Mouse (Mus musculus) lung, postnatal 25 days (tissue): ENCODE measurements at regions not wholly inside any gene's neighbourhood (a gene's known extent, or its start where the extent isn't known, plus 50 kb on each side); places are given as distances from the start of the nearest gene placed in this dataset.

ENCODE experiments used
- DNase-seq: peaks from one replicate; pipeline ENCODE4 v3.0.0; 2022; ENCODE audit warnings: low spot score

DNA sequence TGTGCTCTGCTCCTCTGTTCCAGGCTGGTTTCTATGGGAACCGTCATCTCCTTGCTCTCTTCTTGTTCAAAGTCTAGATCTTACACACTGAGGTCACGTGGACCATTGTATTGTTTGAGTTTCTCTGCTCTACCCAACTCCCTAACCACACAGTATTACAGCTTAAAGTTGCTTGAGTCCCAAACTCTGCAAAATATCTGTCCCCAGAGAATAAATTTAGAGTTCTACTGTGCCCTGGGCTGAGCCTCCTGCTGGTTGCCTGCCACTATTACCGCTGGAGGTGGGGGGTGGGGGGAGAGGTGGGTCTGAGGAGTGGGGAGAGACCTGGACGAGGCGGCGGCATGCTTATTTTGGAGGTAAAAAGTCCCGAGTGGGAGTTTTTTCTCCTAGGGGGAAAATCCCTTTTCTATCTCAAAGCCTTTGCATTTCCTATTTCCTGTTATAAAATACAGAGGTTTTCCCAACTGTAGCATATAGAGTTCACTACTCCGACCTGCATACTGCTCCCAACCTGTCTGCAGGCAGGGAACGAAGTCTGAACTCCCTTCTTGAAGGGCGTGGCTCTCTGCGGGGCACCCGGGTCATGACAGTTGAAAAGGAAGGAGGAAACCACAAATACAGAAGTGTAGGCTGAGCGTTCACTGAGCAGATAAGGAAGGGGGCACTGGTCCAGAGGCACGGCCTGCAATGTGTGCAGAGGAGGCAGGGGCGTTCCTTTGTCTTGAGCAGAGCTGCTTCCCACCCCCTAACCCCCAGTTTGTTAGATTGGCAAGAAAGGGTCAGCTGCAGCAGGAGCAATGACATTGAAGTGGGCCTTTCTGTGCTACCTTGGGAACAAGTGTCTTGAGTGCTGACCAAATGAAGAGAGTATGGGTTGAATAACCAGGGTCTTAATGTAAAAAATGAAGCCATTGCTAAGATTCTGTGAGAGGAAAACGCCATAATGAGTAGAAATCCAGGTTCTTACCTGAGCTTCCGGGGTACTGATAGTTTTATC lies 188.7 kb downstream of the Akap7 start:
- DNase-seq = peak; percentile 44

DNA sequence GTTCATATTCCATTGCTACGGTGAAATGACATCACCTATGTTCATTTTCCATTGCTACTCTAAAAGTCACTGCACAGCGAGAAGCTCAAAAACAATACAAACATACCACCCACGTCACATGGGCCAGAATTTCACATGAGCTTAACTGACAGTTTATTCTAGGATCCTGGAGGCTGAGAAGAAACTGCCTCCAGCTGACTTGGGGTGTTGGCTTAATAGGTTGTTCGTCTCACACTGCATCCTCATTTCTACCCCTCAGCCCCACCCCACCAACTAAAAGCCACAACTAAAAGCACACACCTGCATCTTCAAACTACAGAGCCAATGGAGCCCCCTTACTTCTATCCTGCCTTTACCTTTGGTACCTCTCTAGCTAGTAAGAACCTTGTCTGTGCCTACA lies 187.0 kb upstream of the Arg1 start:
- no peak for DNase-seq

DNA sequence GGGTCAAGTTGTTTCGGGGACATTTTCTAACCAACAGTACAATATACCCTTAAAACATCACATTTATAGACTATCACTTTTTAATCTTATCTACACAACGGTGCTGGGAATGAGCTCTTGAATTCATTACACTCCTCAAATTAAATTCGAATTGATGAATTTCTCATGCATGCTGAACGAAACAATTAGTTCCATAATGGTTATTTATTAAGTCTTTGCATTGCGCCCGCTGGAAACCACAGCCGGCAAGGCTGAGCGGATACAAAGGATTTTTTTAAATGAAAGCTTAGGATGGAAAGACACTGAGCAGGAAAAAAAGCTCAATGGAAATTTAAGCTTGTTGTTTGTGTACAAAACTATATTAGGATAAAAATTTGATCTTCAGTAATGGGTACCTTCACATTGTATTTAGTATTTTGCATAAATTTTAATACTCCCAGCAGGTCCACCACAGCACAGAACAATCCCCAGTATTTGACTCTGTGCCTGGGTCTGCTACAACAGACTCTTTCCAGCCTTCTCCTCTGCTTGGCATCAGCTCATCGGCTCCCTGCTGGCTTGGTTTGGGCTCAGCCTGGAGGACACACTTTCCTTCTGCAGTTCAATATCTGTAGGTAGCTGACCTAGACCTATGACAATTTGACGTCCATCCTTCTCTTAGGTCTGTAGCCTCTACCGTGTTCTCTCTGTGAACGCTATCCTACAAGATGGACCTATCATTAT lies 185.3 kb upstream of the Arg1 start:
- DNase-seq = no peak

DNA sequence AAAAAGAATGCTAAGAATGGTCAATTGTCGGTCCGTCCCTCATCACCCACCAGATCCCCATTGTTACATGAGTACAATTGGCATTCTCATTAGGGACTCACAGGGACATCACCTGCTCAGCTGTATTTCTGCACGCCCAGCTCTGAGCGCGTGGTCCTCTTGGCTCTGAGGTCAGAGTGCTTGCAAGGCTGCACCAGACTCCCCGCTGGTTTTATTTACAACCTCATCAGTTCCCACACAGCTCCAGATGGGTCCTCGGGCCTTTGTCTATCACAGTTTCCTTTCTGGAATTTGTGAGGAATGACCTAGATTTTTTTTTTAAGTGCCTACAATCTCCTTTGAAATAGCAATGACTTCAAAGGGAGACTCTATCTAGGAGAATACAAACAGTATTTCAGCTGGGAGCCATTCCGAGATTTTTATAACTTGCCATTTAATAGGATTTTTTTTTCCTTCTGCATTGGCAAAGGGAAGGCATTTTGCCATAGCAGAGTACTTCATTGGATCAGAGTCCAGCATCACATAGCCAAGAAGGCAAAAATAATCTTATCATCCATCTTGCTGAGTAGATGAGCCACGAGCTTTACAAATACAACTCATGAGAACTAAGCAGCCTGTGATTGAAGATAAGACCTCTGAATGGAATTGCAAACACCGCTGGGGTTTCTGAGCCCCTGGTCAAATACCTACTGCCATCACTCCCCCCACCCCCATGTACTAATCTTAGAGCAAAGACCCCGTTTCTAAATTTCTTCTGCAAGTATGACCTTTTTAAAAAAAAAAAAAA lies 184.5 kb upstream of the Arg1 start:
- DNase-seq = no peak

DNA sequence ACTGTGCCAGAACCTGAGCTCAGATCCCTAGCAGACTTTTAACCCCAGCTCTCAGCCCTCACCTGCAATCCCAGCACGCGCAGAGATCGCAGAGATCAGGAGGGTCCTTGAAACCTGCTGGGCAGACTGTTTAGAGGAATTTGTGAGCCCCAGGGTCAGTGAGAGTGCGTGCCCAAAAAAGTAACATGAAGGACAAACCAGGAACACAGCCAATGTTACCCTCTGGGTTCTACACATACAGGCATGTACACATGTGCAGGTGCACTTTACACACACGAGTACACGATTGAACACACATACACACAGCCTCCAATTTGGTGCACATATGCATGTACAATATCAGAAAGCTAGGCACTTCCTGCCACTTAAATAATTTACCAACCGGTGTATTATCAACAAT lies 183.9 kb upstream of the Arg1 start:
- DNase-seq = no peak

DNA sequence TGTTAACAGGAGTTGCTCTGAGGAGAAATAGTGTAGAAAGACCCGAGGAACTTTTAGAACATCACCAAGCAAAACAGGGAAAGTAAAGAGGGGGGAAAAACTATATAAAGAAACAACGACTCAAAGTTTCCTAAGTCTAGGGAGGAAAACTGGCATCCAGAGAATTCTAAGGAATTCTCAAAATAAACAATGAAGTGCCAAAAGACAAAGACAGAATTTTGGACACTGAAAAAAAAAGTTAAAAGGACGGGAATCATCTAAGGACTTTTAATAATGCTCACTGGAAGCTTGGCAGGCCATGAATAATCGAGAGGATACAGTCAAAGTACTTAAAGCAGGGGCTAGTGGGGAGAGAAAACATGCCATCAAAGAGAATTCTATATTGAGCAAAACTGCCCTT lies 170.8 kb upstream of the Arg1 start:
- DNase-seq = no peak

DNA sequence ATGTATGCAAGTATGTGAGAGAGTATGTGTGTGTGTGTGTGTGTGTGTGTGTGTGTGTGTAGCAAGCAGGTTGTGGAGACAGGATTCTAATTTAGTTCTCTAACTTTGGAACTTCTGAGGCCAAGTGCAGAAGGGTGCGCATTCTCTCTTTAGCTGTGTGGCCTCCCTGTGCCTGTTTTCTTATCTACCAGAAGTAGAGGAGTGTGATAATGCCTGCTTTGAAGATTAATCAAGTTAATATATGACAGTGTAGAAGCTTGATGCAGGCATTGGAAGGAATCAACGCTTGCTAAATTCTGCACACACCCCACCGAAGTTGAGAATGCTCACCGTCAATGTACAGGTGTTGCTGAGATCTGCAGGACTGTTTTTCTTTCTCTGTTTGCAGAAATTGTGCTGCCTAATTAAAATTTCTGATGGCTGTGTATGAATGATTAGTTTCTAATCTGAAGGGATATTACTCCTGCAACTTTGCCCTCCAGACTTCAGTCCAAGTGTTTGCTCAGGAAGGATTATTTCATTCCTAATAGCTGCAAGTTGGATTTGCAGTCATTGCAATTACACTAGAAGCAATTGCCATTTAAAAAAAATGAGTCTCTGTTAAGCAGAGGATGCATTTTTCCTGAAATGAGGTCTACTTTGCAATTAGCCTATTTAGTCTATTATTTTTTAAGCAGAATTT lies 162.6 kb upstream of the Arg1 start:
- no peak for DNase-seq

DNA sequence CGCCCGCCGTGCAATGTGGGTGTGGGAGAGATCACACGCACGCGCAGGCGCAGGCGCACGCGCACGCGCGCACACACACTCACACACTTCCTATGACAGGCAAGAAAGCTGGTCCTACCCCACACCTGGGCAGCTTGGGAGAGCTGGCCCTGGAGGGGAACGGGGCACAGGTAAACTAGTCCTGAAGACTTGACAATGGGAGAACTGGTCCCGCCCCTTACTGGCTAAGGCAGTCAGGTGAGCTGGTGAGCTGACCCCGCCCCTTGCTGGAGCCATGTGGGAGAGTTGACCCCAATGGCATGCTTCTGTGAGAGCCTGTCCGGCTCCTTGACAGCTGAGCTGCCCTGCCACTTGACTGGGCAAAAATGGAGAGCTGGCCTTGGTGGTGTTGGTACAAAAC lies 159.5 kb upstream of the Arg1 start:
- no peak for DNase-seq

DNA sequence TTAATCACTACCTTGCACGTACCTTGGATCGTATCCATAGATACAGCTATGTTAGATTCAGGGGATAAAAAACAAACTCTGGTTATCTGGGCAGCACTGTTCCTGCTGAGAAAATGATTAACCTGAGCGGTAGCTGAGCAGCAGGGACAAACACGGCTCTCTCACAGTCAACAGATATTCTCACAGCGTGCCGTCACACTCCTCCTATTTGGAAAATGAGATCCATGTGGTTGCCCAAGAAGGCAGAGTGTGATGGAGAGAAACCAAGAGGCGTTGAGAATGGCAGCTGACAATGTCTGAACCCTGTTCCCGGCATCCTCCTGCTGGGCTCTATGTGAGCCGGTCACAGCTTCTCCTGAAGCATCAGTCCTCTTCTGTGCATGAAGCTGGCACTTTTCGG lies 155.6 kb upstream of the Arg1 start:
- DNase-seq = peak; percentile 32

DNA sequence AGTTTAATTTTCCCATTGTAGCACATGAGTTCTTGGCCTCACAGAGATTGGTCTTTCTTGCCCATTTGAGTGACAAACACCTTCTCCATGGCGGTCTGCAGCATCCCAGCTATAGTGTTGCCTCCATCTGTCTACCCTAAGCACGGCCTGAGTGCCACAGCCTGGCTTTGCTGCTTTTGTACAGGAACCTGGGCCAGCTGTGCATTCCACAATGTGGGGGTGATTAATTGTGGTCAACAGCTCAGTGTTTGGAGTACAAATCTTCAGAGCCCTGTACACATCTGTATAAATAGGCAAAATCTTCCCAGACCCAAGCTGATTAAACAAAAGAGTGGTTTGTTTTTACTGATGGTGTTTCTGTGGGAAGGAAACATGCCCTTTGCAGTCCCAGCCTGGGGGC lies 145.3 kb upstream of the Arg1 start:
- no peak for DNase-seq

DNA sequence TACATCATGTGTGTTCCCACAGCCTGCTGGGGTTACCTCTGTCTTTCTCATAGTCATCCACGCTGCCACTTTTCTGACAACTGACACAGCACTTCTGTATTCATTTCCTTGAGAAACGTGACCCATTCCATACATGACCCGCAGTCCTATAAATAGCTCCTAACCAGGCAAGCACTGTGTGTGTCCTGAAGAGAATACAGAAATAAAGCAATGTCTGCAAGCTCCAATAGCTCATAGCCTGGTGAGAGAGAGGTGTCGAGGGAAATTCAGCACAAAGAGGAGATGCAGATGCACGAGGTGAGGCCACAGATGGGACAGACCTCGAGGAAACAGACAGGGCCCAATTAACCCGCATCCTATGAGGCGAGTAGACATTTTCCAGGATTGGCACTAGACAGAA lies 141.0 kb upstream of the Arg1 start:
- no peak for DNase-seq

DNA sequence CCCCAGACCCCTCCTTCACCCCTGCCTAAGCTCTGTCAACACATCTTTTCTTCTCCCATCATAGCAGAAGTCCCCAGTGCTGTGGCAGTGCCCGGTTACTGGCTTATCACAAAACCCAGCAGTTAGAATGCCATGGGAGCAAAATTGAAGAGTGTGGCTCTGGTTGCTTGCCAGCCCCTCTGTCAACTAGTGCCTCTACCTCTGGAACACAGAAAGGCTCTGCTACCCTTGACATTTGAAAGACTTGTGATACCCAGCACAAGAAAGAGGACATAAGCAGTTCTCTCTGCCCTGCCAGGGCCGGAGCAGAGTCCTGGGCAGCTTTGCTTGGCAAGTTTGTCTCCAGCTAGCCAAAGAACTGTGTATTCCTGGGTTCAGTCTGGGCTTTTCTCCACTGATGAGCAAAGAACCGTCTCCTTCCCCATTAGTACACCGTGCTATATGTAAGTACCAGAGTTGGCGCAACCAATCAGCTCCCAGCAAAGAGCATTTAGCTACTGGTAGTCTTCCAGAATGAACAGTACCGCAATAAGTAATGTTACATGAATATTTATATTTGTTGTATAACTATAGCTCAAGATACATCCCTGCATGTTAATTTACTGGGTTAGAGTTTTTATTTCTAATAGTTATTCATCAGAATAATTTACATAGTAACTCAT lies 137.5 kb upstream of the Arg1 start:
- DNase-seq = no peak

DNA sequence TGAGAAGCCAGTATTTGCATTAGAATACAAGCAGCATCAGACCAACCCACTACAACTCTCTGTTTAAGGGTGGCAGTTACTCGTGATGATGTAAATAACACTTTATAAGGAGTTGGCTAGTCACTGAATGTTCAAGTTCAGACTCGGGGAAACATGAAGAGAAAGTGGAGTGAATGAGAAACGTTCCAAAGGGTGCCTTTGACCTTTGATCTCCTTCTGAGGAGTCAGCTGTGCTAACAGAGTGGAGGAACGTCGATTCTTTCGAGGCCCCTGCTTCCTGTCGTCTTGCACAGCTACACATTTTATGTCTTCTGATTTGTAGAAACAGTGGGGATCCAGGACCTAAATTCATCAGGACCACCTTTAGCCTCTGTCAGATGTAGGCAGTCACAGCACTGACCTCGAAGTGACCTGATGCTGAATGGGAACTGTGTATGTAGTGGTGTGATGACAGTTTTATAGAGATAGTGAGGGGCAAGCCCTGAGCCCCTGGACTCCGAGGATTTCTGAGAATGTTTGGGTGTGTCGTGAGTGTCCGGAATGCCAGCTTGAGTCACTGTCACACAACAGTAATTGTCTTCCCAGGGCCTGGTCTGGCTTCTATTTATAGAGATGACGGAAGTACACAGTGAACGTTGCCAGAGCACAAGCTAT lies 134.2 kb upstream of the Arg1 start:
- peak; percentile 18 for DNase-seq

DNA sequence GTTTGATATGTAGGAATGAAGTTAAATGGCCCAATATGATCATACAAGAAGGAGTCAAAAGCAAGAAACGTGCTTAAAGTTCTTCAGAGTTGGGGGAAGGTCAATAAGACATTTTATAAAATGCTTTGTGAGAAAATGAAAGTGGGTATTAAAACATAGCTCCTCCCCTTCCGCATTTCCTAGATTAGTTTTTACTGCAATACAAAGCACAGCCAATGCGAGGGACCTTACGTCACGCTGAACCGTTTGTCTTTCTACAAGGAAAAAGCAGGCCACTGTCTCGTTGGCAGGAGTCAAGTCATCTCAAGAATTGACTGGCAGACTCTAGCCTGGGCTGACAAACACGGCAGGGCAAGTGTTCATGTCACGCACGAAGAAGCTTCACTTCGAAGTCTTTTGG lies 131.4 kb upstream of the Arg1 start:
- no peak for DNase-seq

DNA sequence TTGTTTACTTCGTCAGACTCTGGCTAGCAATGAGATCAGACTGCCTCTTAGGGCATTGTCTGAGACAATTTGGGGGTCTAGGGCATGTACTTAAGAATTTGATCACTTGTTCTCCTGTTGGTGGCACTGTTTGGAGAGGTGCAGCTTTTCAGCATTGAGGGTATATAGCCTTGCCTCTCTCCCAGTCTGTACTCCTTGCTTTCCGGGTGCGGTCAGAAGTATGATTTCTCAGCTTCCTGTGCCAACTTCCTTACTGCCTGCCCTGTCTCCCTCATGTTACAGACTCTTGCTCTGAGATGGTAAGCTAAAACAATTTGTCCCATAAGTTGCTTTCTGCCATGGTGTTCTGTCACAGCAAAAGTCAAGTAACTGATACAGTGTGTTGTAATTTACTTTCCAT lies 124.7 kb upstream of the Arg1 start:
- DNase-seq = no peak

DNA sequence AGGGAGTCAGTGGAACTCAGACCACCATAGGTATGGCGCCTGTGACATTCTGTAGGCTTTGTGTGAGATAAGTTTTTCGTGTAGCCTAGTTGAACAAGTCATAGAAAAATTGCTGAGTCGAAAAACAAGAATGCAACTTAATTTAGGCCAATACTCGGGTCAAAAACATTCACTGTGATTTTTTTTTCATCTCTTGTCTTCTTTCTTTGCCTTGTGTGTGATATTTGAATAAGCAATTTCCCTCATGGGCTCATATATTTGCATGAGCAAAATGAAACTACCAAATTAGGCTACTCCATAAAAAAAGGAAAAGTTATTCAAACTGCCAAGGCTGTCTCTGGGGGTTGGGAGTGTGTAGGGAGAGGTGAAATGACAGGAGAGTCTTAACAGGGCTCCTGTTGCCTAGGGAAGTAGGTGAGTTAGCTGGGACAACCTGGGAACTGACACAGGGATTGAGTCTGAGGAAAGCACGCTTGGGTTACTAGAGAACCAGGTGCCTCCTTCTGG lies 124.1 kb upstream of the Arg1 start:
- no peak for DNase-seq

DNA sequence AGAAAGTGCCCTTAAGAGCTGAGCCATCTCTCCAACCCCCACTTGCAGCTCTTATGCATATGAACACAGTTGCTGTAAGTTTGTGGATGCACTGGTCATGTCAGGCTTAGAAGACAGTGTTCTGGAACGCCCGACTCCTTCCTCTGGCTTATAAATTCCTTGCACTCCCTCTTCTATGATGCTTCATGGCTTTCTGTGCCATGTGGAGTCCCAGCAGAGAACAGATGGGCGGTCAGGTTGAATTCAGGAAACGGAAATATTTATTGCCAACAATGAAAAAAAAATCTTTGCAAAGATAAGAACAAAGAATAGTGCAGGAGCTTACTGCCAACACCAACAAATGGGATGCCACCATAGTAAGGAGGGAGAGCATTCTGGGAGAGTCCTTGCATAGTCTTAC lies 113.9 kb upstream of the Arg1 start:
- DNase-seq = no peak

DNA sequence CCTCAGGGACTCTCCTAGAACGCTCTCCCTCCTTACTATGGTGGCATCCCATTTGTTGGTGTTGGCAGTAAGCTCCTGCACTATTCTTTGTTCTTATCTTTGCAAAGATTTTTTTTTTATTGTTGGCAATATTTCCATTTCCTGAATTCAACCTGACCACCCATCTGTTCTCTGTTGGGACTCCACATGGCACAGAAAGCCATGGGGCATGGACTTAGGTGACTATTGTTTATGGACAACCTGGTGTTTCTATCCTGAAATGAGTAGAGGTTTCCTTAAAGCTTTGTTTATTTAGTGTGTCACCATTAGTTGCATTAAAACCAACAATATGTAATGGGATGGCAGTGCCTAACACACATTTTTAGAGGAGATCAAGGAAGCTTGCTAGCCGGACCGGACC lies 112.6 kb upstream of the Arg1 start:
- DNase-seq = no peak

DNA sequence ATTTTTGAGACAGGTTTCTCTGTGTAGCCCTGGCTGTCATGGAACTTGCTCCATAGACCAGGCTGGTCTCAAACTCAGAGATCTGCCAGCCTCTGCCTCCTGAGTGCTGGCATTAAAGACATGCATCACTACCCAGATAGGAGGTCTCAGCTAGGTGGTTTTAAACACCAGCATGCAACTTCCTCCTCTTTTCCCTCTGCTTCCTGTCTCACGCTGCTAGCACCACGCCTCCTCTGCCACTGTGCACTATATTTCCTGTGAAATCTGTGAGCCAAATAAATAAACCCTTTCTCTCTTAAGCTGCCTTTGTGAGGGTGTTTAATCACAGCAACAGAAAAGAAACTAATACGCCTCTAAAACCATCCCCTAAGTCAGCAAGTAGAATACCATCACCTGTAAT lies 109.6 kb upstream of the Arg1 start:
- no peak for DNase-seq

DNA sequence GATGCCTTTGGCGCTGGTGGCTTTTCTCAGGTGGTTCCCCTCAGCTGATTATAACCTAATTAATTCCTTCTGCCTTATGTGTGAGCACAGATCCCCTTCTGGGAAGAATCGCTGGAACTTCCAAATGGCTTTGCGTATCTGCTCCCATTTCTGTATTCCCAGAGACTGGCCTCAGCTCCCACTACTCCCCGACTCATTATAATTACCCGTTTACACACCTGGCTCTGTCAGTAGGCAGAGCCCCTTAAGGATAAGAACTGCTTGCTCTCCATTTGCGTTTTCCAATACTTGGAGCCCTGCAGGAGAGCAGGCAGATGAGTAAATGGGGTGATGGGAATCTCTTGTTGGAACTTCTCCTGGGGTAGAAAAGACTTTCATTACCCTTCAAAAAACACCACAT lies 108.1 kb upstream of the Arg1 start:
- no peak for DNase-seq

DNA sequence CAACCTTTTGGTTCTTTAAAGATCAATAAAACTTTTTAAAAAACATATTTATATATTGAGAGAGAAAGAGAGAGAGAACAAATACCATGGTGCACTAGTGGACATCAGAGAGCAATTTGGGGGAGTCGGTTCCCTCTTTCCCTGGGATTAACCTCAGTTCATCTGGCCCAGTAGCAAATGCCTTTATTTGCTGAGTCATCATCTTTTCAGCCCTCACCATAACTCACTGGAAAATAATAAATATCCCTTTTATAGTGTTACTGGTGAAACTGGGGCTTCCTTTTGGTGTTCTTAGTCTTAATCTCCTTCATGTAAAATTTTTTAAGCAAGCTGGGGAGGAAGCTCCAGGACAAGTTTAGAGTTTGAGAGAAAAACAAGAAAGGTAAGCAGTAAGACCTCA lies 105.3 kb upstream of the Arg1 start:
- no peak for DNase-seq
